27 mouse cellular contexts compared by ENCODE assay signal in genomic region chr9:101411951-101412350, GRCm38 (mm10).
DNase-seq lines count a peak whose midpoint lies in the region; ATAC-seq lines count a peak whose summit lies in the region.
"Had no signal": no experiment of that assay in that cellular context is flagged by ENCODE, and none has a peak within 500 bp of the region (broad histone marks: within the 10 kb centered on the region; RNA-seq: fewer than 3 reads in every experiment).

No protein-coding gene starts in this region.

- H3K4me1 ChIP-seq in forebrain, embryonic 15.5 days: peaks cover 22% of the 10 kb centered on the region
- 0 out of 2 replicates have a peak, but pooled peaks cover 2% of the 10 kb centered on the region for H3K4me1 ChIP-seq in forebrain, embryonic 11.5 days (replicated peaks; ENCODE audit: control insufficient read depth, insufficient read depth, low read length)
- H3K4me1 ChIP-seq in limb, embryonic 11.5 days (ENCODE audit: control insufficient read depth, insufficient read depth, low read length): no peaks in the 10 kb centered on the region
- H3K4me1 ChIP-seq in limb, embryonic 10.5 days: peaks cover 8% of the 10 kb centered on the region; the same call in 1 of the 2 replicates
- H3K4me1 ChIP-seq in neural tube, embryonic 13.5 days (replicated peaks): peaks cover 34% of the 10 kb centered on the region
- H3K4me1 ChIP-seq: embryonic facial prominence, embryonic 10.5 days; embryonic facial prominence, embryonic 15.5 days; liver, embryonic 15.5 days; lung, embryonic 15.5 days had no signal

- 94% methylated on average over 3 of the region's 3 CpGs for WGBS in forebrain, embryonic 15.5 days
- 95% methylated on average over 3 of the region's 3 CpGs for WGBS in forebrain, embryonic 11.5 days
- 82% methylated on average over 3 of the region's 3 CpGs for WGBS in limb, embryonic 11.5 days
- 83% methylated on average over 3 of the region's 3 CpGs for WGBS in limb, embryonic 10.5 days
- 84% methylated on average over 3 of the region's 3 CpGs for WGBS in neural tube, embryonic 13.5 days

- no peak overlapping the region for H3K4me3 ChIP-seq in forebrain, embryonic 15.5 days
- H3K4me3 ChIP-seq in forebrain, embryonic 11.5 days (ENCODE audit: low read depth, low read length): no peak overlapping the region
- H3K4me3 ChIP-seq in limb, embryonic 11.5 days (ENCODE audit: low read depth, low read length): no peak overlapping the region
- H3K4me3 ChIP-seq in limb, embryonic 10.5 days: no peak overlapping the region
- H3K4me3 ChIP-seq in neural tube, embryonic 13.5 days: no peak overlapping the region
- H3K4me3 ChIP-seq: embryonic facial prominence, embryonic 10.5 days; embryonic facial prominence, embryonic 15.5 days; heart, adult 2 months; liver, embryonic 15.5 days; lung, embryonic 15.5 days; myocyte had no signal

- no peak for DNase-seq in forebrain, embryonic 11.5 days (ENCODE audit: low spot score)
- DNase-seq in limb, embryonic 11.5 days (ENCODE audit: low spot score): peak; percentile 14
- no peak for DNase-seq in limb, embryonic 10.5 days (ENCODE audit: low spot score)
- DNase-seq in neural tube, embryonic 10.5 days (ENCODE audit: extremely low spot score, low spot score): no peak
- DNase-seq in adrenal gland, postnatal 14 days: no peak
- DNase-seq: adrenal gland, adult 8-10 months; cerebellum, adult 8-10 months; cerebellum, postnatal 25 days; gastrocnemius, postnatal 25 days; heart, adult 2 months; heart, postnatal 14 days; kidney, adult 8-10 months; kidney, postnatal 4 days; layer of hippocampus, postnatal 36 days; left cerebral cortex, postnatal 4 days; liver; thymus, postnatal 4 days had no signal

- H3K9me3 ChIP-seq in forebrain, embryonic 15.5 days: no peaks in the 10 kb centered on the region
- no peaks in the 10 kb centered on the region for H3K9me3 ChIP-seq in forebrain, embryonic 11.5 days (ENCODE audit: control insufficient read depth, low read length)
- H3K9me3 ChIP-seq in limb, embryonic 11.5 days (ENCODE audit: control insufficient read depth, low read length): no peaks in the 10 kb centered on the region
- no peaks in the 10 kb centered on the region for H3K9me3 ChIP-seq in limb, embryonic 10.5 days (replicated peaks)
- no peaks in the 10 kb centered on the region for H3K9me3 ChIP-seq in neural tube, embryonic 13.5 days
- H3K9me3 ChIP-seq: embryonic facial prominence, embryonic 10.5 days; embryonic facial prominence, embryonic 15.5 days; liver, embryonic 15.5 days; lung, embryonic 15.5 days had no signal

- H3K9ac ChIP-seq in forebrain, embryonic 15.5 days (replicated peaks): no peak overlapping the region
- H3K9ac ChIP-seq in forebrain, embryonic 11.5 days (ENCODE audit: low read length): no peak overlapping the region
- no peak overlapping the region for H3K9ac ChIP-seq in limb, embryonic 11.5 days (ENCODE audit: low read length)
- no peak overlapping the region for H3K9ac ChIP-seq in neural tube, embryonic 13.5 days
- H3K9ac ChIP-seq: embryonic facial prominence, embryonic 15.5 days; liver, embryonic 15.5 days; lung, embryonic 15.5 days had no signal

- no peaks in the 10 kb centered on the region for H3K27me3 ChIP-seq in forebrain, embryonic 15.5 days
- H3K27me3 ChIP-seq in forebrain, embryonic 11.5 days (ENCODE audit: control insufficient read depth, insufficient read depth, low read length): no peaks in the 10 kb centered on the region
- no peaks in the 10 kb centered on the region for H3K27me3 ChIP-seq in limb, embryonic 11.5 days (ENCODE audit: control insufficient read depth, insufficient read depth, low read length)
- H3K27me3 ChIP-seq in limb, embryonic 10.5 days (ENCODE audit: low read depth, poor library complexity, severe bottlenecking): 0 out of 2 replicates have a peak, but pooled peaks cover 4% of the 10 kb centered on the region
- H3K27me3 ChIP-seq in neural tube, embryonic 13.5 days: no peaks in the 10 kb centered on the region
- H3K27me3 ChIP-seq: embryonic facial prominence, embryonic 15.5 days; liver, embryonic 15.5 days; lung, embryonic 15.5 days had no signal

- 0 out of 2 replicates have a peak overlapping the region, but pooled peaks have one; percentile 24 for H3K27ac ChIP-seq in forebrain, embryonic 15.5 days (replicated peaks)
- no peak overlapping the region for H3K27ac ChIP-seq in forebrain, embryonic 11.5 days (ENCODE audit: low read depth, low read length)
- no peak overlapping the region for H3K27ac ChIP-seq in limb, embryonic 11.5 days (replicated peaks; ENCODE audit: low read depth, low read length)
- no peak overlapping the region for H3K27ac ChIP-seq in limb, embryonic 10.5 days
- peak overlapping the region; percentile 46 for H3K27ac ChIP-seq in neural tube, embryonic 13.5 days (replicated peaks)
- H3K27ac ChIP-seq: embryonic facial prominence, embryonic 10.5 days; embryonic facial prominence, embryonic 15.5 days; kidney, postnatal 0 days; liver, embryonic 15.5 days; lung, embryonic 15.5 days had no signal

- H3K36me3 ChIP-seq in forebrain, embryonic 15.5 days: no peaks in the 10 kb centered on the region
- no peaks in the 10 kb centered on the region for H3K36me3 ChIP-seq in forebrain, embryonic 11.5 days (ENCODE audit: control insufficient read depth, insufficient read depth, low read length)
- H3K36me3 ChIP-seq in limb, embryonic 11.5 days (ENCODE audit: control insufficient read depth, insufficient read depth, low read length): no peaks in the 10 kb centered on the region
- H3K36me3 ChIP-seq in limb, embryonic 10.5 days: no peaks in the 10 kb centered on the region
- H3K36me3 ChIP-seq in neural tube, embryonic 13.5 days: no peaks in the 10 kb centered on the region
- H3K36me3 ChIP-seq: embryonic facial prominence, embryonic 10.5 days; embryonic facial prominence, embryonic 15.5 days; G1E; liver, embryonic 15.5 days; lung, embryonic 15.5 days had no signal

- no peak overlapping the region for H3K4me2 ChIP-seq in forebrain, embryonic 15.5 days (replicated peaks)
- H3K4me2 ChIP-seq in forebrain, embryonic 11.5 days (ENCODE audit: low read depth, low read length, severe bottlenecking): no peak overlapping the region
- no peak overlapping the region for H3K4me2 ChIP-seq in limb, embryonic 11.5 days (ENCODE audit: low read depth, severe bottlenecking)
- no peak overlapping the region for H3K4me2 ChIP-seq in neural tube, embryonic 13.5 days
- H3K4me2 ChIP-seq: embryonic facial prominence, embryonic 15.5 days; liver, embryonic 15.5 days; lung, embryonic 15.5 days had no signal

- ATAC-seq in forebrain, embryonic 15.5 days (replicated peaks): no peak
- no peak for ATAC-seq in forebrain, embryonic 11.5 days (replicated peaks; ENCODE audit: low FRiP score)
- ATAC-seq in limb, embryonic 11.5 days (ENCODE audit: insufficient number of reproducible peaks, low FRiP score, low TSS enrichment, low read depth): no peak
- ATAC-seq in neural tube, embryonic 13.5 days (ENCODE audit: low read depth): no peak
- ATAC-seq: intestine, embryonic 16.5 days had no signal

Comparison
In these comparisons a context has a peak if more than half of its experiments do, and no peak if none do; other contexts are left out.
1. H3K27ac ChIP-seq: peak in forebrain, embryonic 15.5 days (single experiment) and neural tube, embryonic 13.5 days (single experiment); none in forebrain, embryonic 11.5 days (single experiment), limb, embryonic 11.5 days (single experiment) and limb, embryonic 10.5 days (single experiment).